In genomic region chr19:14347026-14347425, GRCm38 (mm10) we compare ENCODE assay signal across 21 mouse cellular contexts.
DNase-seq lines count a peak whose midpoint lies in the region; ATAC-seq lines count a peak whose summit lies in the region.
"Had no signal": no experiment of that assay in that cellular context is flagged by ENCODE, and none has a peak within 500 bp of the region (broad histone marks: within the 10 kb centered on the region; RNA-seq: fewer than 3 reads in every experiment).

No protein-coding gene starts in this region.

- intact Hi-C loops in heart, postnatal 10 days (cut with DNase I): no loop called here

- no peak overlapping the region for H3K4me3 ChIP-seq in heart, embryonic 13.5 days
- no peak overlapping the region for H3K4me3 ChIP-seq in limb, embryonic 10.5 days
- no peak overlapping the region for H3K4me3 ChIP-seq in limb, embryonic 13.5 days
- H3K4me3 ChIP-seq in intestine, embryonic 16.5 days (ENCODE audit: low read length): no peak overlapping the region
- H3K4me3 ChIP-seq: forebrain, embryonic 12.5 days; forebrain, embryonic 15.5 days; heart, embryonic 12.5 days; hindbrain, embryonic 12.5 days; hindbrain, embryonic 15.5 days had no signal

- H3K9me3 ChIP-seq in heart, embryonic 13.5 days: no peaks in the 10 kb centered on the region
- no peaks in the 10 kb centered on the region for H3K9me3 ChIP-seq in limb, embryonic 10.5 days (replicated peaks)
- H3K9me3 ChIP-seq in limb, embryonic 13.5 days: no peaks in the 10 kb centered on the region
- H3K9me3 ChIP-seq in intestine, embryonic 16.5 days (ENCODE audit: control insufficient read depth, low read length): no peaks in the 10 kb centered on the region
- H3K9me3 ChIP-seq: forebrain, embryonic 12.5 days; forebrain, embryonic 15.5 days; heart, embryonic 12.5 days; hindbrain, embryonic 12.5 days; hindbrain, embryonic 15.5 days had no signal

- H3K4me1 ChIP-seq in heart, embryonic 13.5 days: 0 out of 2 replicates have a peak, but pooled peaks cover 4% of the 10 kb centered on the region
- peaks cover 10% of the 10 kb centered on the region for H3K4me1 ChIP-seq in limb, embryonic 10.5 days
- H3K4me1 ChIP-seq in limb, embryonic 13.5 days: peaks cover 13% of the 10 kb centered on the region
- no peaks in the 10 kb centered on the region for H3K4me1 ChIP-seq in intestine, embryonic 16.5 days (ENCODE audit: control insufficient read depth, insufficient read depth, low read length)
- H3K4me1 ChIP-seq: forebrain, embryonic 15.5 days; hindbrain, embryonic 12.5 days; hindbrain, embryonic 15.5 days had no signal

- no peak for ATAC-seq in heart, embryonic 13.5 days (ENCODE audit: extremely low read depth, insufficient number of reproducible peaks, low FRiP score, low TSS enrichment)
- peak; percentile 75; the same call in 1 of the 2 replicates for ATAC-seq in limb, embryonic 13.5 days (ENCODE audit: low FRiP score, low read depth)
- ATAC-seq in intestine, embryonic 16.5 days: no peak
- ATAC-seq: activated CD4-positive, CD25-positive, alpha-beta regulatory T cell, adult 4 months; CD4-positive, CD25-positive, alpha-beta regulatory T cell, adult 4 months; forebrain, embryonic 15.5 days had no signal

- H3K36me3 ChIP-seq in heart, embryonic 13.5 days: no peaks in the 10 kb centered on the region
- H3K36me3 ChIP-seq in limb, embryonic 10.5 days: no peaks in the 10 kb centered on the region
- H3K36me3 ChIP-seq in limb, embryonic 13.5 days: no peaks in the 10 kb centered on the region
- H3K36me3 ChIP-seq in intestine, embryonic 16.5 days (ENCODE audit: control insufficient read depth, insufficient read depth, low read length): no peaks in the 10 kb centered on the region
- H3K36me3 ChIP-seq: forebrain, embryonic 12.5 days; forebrain, embryonic 15.5 days; heart, embryonic 12.5 days; hindbrain, embryonic 12.5 days; hindbrain, embryonic 15.5 days had no signal

- peaks cover 22% of the 10 kb centered on the region for H3K27me3 ChIP-seq in heart, embryonic 13.5 days (replicated peaks)
- no peaks in the 10 kb centered on the region for H3K27me3 ChIP-seq in limb, embryonic 10.5 days (ENCODE audit: low read depth, poor library complexity, severe bottlenecking)
- H3K27me3 ChIP-seq in limb, embryonic 13.5 days: no peaks in the 10 kb centered on the region
- no peaks in the 10 kb centered on the region for H3K27me3 ChIP-seq in intestine, embryonic 16.5 days (replicated peaks; ENCODE audit: control insufficient read depth, insufficient read depth, low read length)
- H3K27me3 ChIP-seq: forebrain, embryonic 12.5 days; forebrain, embryonic 15.5 days; heart, embryonic 12.5 days; hindbrain, embryonic 12.5 days; hindbrain, embryonic 15.5 days had no signal

- H3K27ac ChIP-seq in heart, embryonic 13.5 days (replicated peaks): 0 out of 2 replicates have a peak overlapping the region, but pooled peaks have one; percentile 48
- peak overlapping the region; percentile 42; the same call in 1 of the 2 replicates for H3K27ac ChIP-seq in limb, embryonic 10.5 days
- peak overlapping the region; percentile 45; the same call in 1 of the 2 replicates for H3K27ac ChIP-seq in limb, embryonic 13.5 days
- H3K27ac ChIP-seq in intestine, embryonic 16.5 days (ENCODE audit: low read length): no peak overlapping the region
- H3K27ac ChIP-seq: forebrain, embryonic 12.5 days; forebrain, embryonic 15.5 days; hindbrain, embryonic 12.5 days; hindbrain, embryonic 15.5 days had no signal

- no peak for DNase-seq in heart, postnatal 10 days
- DNase-seq in forelimb bud, embryonic 11.5 days (ENCODE audit: low read depth, low spot score): peak; percentile 35
- DNase-seq in limb, embryonic 10.5 days (ENCODE audit: low spot score): no peak
- no peak for DNase-seq in right cerebral cortex, postnatal 36 days (ENCODE audit: low spot score in 2 of 2)
- DNase-seq: adrenal gland, postnatal 10 days; adrenal gland, postnatal 36 days; cerebellum, adult 18-20 months; cerebellum, adult 9-10 months; cerebellum, postnatal 14 days; gastrocnemius, postnatal 25 days; heart, adult 18-20 months had no signal

- H3K4me2 ChIP-seq in heart, embryonic 13.5 days: no peak overlapping the region
- no peak overlapping the region for H3K4me2 ChIP-seq in limb, embryonic 13.5 days (replicated peaks)
- no peak overlapping the region for H3K4me2 ChIP-seq in intestine, embryonic 16.5 days (ENCODE audit: low read depth, low read length)
- H3K4me2 ChIP-seq: forebrain, embryonic 12.5 days; forebrain, embryonic 15.5 days; heart, embryonic 12.5 days; hindbrain, embryonic 12.5 days; hindbrain, embryonic 15.5 days had no signal

- H3K9ac ChIP-seq in heart, embryonic 13.5 days: no peak overlapping the region
- H3K9ac ChIP-seq in limb, embryonic 13.5 days: no peak overlapping the region
- no peak overlapping the region for H3K9ac ChIP-seq in intestine, embryonic 16.5 days (ENCODE audit: low read depth, low read length)
- H3K9ac ChIP-seq: forebrain, embryonic 12.5 days; forebrain, embryonic 15.5 days; heart, embryonic 12.5 days; hindbrain, embryonic 12.5 days; hindbrain, embryonic 15.5 days had no signal

- 57% methylated on average over 2 of the region's 2 CpGs for WGBS in heart, embryonic 13.5 days
- WGBS in limb, embryonic 10.5 days: 77% methylated on average over 2 of the region's 2 CpGs
- 12% methylated on average over 2 of the region's 2 CpGs for WGBS in limb, embryonic 13.5 days
- 66% methylated on average over 2 of the region's 2 CpGs for WGBS in intestine, embryonic 16.5 days
